Mouse (Mus musculus) brain, embryonic 18.5 days (tissue): ENCODE data around the gene Nup107.

Source experiments
- DNase-seq: peaks from one replicate; pipeline ENCODE4 v3.0.0-alpha.2; 2012; ENCODE audit warnings: low read depth, low spot score

Nup107 gene

GRCm38 (mm10) chr10:117792141-117793091 lies at the start of gene Nup107:
Gene Nup107, minus strand, starts transcription at chr10:117792705.
- DNase-seq, result peak; percentile 96

GRCm38 (mm10) chr10:117841765-117842164 lies 49.3 kb upstream of the Nup107 start:
- no peak for DNase-seq

GRCm38 (mm10) chr10:117840431-117840995 lies 48.0 kb upstream of the Nup107 start:
- no peak for DNase-seq

- DNase-seq, result no peak
Observed at GRCm38 (mm10) chr10:117839737-117840136, 47.2 kb upstream of the Nup107 start.

- no peak for DNase-seq
Observed at GRCm38 (mm10) chr10:117838924-117839323, 46.4 kb upstream of the Nup107 start.

GRCm38 (mm10) chr10:117836354-117836753 lies 43.8 kb upstream of the Nup107 start:
- no peak for DNase-seq

- DNase-seq, result no peak
Observed at GRCm38 (mm10) chr10:117835453-117835852, 42.9 kb upstream of the Nup107 start.

- DNase-seq, result no peak
Observed at GRCm38 (mm10) chr10:117830797-117831196, 38.3 kb upstream of the Nup107 start.

- no peak for DNase-seq
Observed at GRCm38 (mm10) chr10:117829472-117830155, 37.1 kb upstream of the Nup107 start.

GRCm38 (mm10) chr10:117829022-117829421 lies 36.5 kb upstream of the Nup107 start:
- no peak for DNase-seq

GRCm38 (mm10) chr10:117828536-117828935 lies 36.0 kb upstream of the Nup107 start:
- no peak for DNase-seq

GRCm38 (mm10) chr10:117824647-117825046 lies 32.1 kb upstream of the Nup107 start:
- no peak for DNase-seq

- no peak for DNase-seq
Observed at GRCm38 (mm10) chr10:117824139-117824538, 31.6 kb upstream of the Nup107 start.

GRCm38 (mm10) chr10:117823321-117823720 lies 30.8 kb upstream of the Nup107 start:
- no peak for DNase-seq

- no peak for DNase-seq
Observed at GRCm38 (mm10) chr10:117818600-117818999, 26.1 kb upstream of the Nup107 start.

GRCm38 (mm10) chr10:117816721-117817120 lies 24.2 kb upstream of the Nup107 start:
- DNase-seq, result no peak

- DNase-seq, result no peak
Observed at GRCm38 (mm10) chr10:117812501-117812900, 20.0 kb upstream of the Nup107 start.

- DNase-seq, result no peak
Observed at GRCm38 (mm10) chr10:117811555-117811954, 19.1 kb upstream of the Nup107 start.

GRCm38 (mm10) chr10:117810506-117810905 lies 18.0 kb upstream of the Nup107 start:
- no peak for DNase-seq

GRCm38 (mm10) chr10:117808068-117808467 lies 15.6 kb upstream of the Nup107 start:
- DNase-seq, result no peak

- no peak for DNase-seq
Observed at GRCm38 (mm10) chr10:117805919-117806318, 13.4 kb upstream of the Nup107 start.
